Mouse (Mus musculus): ENCODE results near the gene Efcab10. TPM values are rescaled to one million over a fixed set of nuclear protein-coding genes. Genes with fewer than 3 reads are reported as not detected.

Efcab10 gene
- polyA plus RNA-seq, 1 experiment from 2014 or later: 0.58 TPM

- ATAC-seq (ENCODE audit: insufficient read depth) (no peak), DNase-seq (no peak)
- Histone ChIP-seq H3K27ac (ENCODE audit: low read depth) (no peak overlapping the region), H3K36me3 (ENCODE audit: insufficient read depth) (no peaks in the 10 kb centered on the region), H3K9me3 (ENCODE audit: low read depth, low read length) (no peaks in the 10 kb centered on the region), H3K27me3 (ENCODE audit: insufficient read depth, low read length) (no peaks in the 10 kb centered on the region), H3K4me3 (ENCODE audit: low read depth, low read length) (no peak overlapping the region), H3K4me1 (ENCODE audit: insufficient read depth) (peaks cover 5% of the 10 kb centered on the region; the same call in 1 of the 2 replicates), H3K4me2 (no peak overlapping the region), H3K9ac (no peak overlapping the region)
- WGBS: 80% methylated on average over 2 of the region's 2 CpGs
- no peak for TF ChIP-seq CTCF (IDR thresholded peaks at IDR 0.05; ENCODE audit: low read depth)
These were observed 33.1 kb downstream of the Efcab10 start for GRCm38 (mm10) chr12:33427726-33428125.

- WGBS: under 1% methylated on average over 66 of the region's 66 CpGs
These were observed 34.9 kb downstream of the Efcab10 start, which contains the start of gene Twistnb for GRCm38 (mm10) chr12:33429387-33430160. Twistnb (plus strand) TSS chr12:33429635.

DNA sequence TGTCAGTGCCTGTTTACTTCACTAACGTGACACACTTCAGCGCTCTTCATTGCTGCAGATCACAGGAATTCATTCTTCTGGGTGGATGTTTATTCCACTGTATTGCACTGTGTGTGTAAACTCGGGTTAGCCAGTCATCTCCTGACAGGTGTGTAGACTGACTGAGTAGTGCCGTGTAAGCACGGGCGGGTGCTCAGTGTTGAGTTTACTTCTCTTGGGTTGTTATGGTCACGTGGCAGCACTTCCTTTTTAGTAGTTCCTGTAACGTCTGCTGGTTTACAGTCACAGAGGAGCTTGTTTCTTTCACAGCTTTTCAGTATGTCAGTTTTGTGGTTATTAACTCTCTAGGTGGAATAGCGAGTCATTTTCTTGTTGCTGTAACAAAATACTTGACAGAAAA lies 39.2 kb downstream of the Efcab10 start:
- peaks cover 5% of the 10 kb centered on the region; the same call in 1 of the 2 replicates for H3K4me1 ChIP-seq (ENCODE audit: insufficient read depth)
- H3K27ac ChIP-seq (ENCODE audit: low read depth): no peak overlapping the region
- no peaks in the 10 kb centered on the region for H3K27me3 ChIP-seq (ENCODE audit: insufficient read depth, low read length)
- H3K36me3 ChIP-seq (ENCODE audit: insufficient read depth): peaks cover 19% of the 10 kb centered on the region
- 72% methylated on average over 9 of the region's 9 CpGs for WGBS
- H3K9me3 ChIP-seq (ENCODE audit: low read depth, low read length): no peaks in the 10 kb centered on the region
- H3K4me3 ChIP-seq (ENCODE audit: low read depth, low read length): no peak overlapping the region
- TF ChIP-seq CTCF (IDR thresholded peaks at IDR 0.05; ENCODE audit: low read depth): no peak
- no peak overlapping the region for H3K4me2 ChIP-seq
- ATAC-seq (ENCODE audit: insufficient read depth) (no peak), DNase-seq (peak; percentile 9)
- H3K9ac ChIP-seq: no peak overlapping the region

More at GRCm38 (mm10) chr12:33429387-33430160, 34.9 kb downstream of the Efcab10 start, which contains the start of gene Twistnb:
- TF ChIP-seq CTCF (IDR thresholded peaks at IDR 0.05; ENCODE audit: low read depth): peak; percentile 83
- ATAC-seq (ENCODE audit: insufficient read depth) (peak; percentile 96), DNase-seq (peak; percentile 99)
- no peaks in the 10 kb centered on the region for H3K9me3 ChIP-seq (ENCODE audit: low read depth, low read length)
- peak within 1 kb of the TSS; percentile 90 for H3K9ac ChIP-seq
- peaks cover 5% of the 10 kb centered on the region; the same call in 1 of the 2 replicates for H3K4me1 ChIP-seq (ENCODE audit: insufficient read depth)
- H3K27ac ChIP-seq (ENCODE audit: low read depth): peak within 1 kb of the TSS; percentile 39
- H3K27me3 ChIP-seq (ENCODE audit: insufficient read depth, low read length): no peaks in the 10 kb centered on the region
- peak within 1 kb of the TSS; percentile 76 for H3K4me2 ChIP-seq
- H3K4me3 ChIP-seq (ENCODE audit: low read depth, low read length): peak within 1 kb of the TSS; percentile 98
- H3K36me3 ChIP-seq (ENCODE audit: insufficient read depth): no peaks in the 10 kb centered on the region

- no peak for DNase-seq
- H3K27ac ChIP-seq (ENCODE audit: low read depth): no peak overlapping the region
- TF ChIP-seq CTCF (IDR thresholded peaks at IDR 0.05; ENCODE audit: low read depth): peak; percentile 26; the same call in 1 of the 2 replicates
- H3K27me3 ChIP-seq (ENCODE audit: insufficient read depth, low read length): no peaks in the 10 kb centered on the region
- ATAC-seq (ENCODE audit: insufficient read depth): no peak
- H3K9ac ChIP-seq: no peak overlapping the region
- 95% methylated on average over 4 of the region's 4 CpGs for WGBS
- H3K9me3 ChIP-seq (ENCODE audit: low read depth, low read length): no peaks in the 10 kb centered on the region
- H3K4me2 ChIP-seq: no peak overlapping the region
- peaks cover 25% of the 10 kb centered on the region for H3K36me3 ChIP-seq (ENCODE audit: insufficient read depth)
- peaks cover 5% of the 10 kb centered on the region; the same call in 1 of the 2 replicates for H3K4me1 ChIP-seq (ENCODE audit: insufficient read depth)
- no peak overlapping the region for H3K4me3 ChIP-seq (ENCODE audit: low read depth, low read length)
These were observed 40.1 kb downstream of the Efcab10 start for GRCm38 (mm10) chr12:33434758-33435157.

Other genes starting within 250 kb of the Efcab10 start
- gene Atxn7l1, start 247.2 kb upstream of the Efcab10 start, polyA plus RNA-seq (2014; fragmentation: Nextera tagmentation; extraction: Ambion mirVana): 14.4 and 16.5 TPM in 2 replicates
- 66.0 and 66.4 TPM in 2 replicates for gene Twistnb, start 34.8 kb downstream of the Efcab10 start, polyA plus RNA-seq (2014; fragmentation: Nextera tagmentation; extraction: Ambion mirVana)